Mouse (Mus musculus): Measurements from ENCODE around the gene Tesc. TPM values are rescaled to one million over a fixed set of nuclear protein-coding genes. Genes with fewer than 3 reads are reported as not detected.

Gene Tesc
- polyA plus RNA-seq, 1 experiment from 2014 or later: 29.4 TPM

DNA sequence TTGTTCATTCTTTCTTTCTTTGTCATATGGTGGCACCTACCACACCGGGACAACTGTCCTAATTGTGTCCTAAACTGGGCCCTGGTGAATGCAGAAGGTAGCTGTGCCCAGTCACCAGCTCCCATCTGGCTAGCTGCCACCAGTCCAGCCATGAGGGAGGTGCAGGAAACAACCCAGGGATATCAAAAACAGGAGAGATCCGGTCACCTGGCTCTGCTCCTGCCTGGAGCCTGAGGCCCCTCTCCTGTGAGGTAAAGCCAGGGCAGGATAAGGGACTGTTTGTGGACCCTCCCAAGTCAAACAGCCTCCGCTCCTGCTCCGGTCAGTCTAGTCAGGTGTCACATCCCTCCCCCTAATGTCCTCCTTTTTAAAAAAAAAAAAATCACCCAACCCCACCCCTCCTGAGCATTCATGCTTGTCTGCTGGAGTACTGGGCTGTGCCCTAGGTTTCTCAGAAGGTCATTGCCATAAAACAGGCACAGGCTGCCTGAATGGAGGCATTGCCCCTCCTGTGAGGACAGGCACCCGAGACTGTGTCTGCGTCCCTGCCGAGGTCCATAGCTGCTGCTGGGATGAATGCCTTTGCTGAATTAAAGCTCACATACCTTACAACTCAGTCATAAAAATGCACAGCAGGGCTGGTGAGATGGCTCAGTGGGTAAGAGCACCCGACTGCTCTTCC lies 24.6 kb downstream of the Tesc start:
- Histone ChIP-seq H3K9ac (ENCODE audit: low read depth, low read length) (no peak overlapping the region), H3K27me3 (ENCODE audit: insufficient read depth, low read length) (no peaks in the 10 kb centered on the region), H3K36me3 (ENCODE audit: insufficient read depth, low read length) (no peaks in the 10 kb centered on the region), H3K4me3 (replicated peaks; ENCODE audit: low read depth, low read length) (no peak overlapping the region), H3K4me2 (ENCODE audit: low read length) (no peak overlapping the region), H3K27ac (peak overlapping the region; percentile 55), H3K9me3 (replicated peaks; ENCODE audit: low read length) (no peaks in the 10 kb centered on the region), H3K4me1 (replicated peaks; ENCODE audit: insufficient read depth, low read length) (no peaks in the 10 kb centered on the region)
- peak; percentile 79 for ATAC-seq (replicated peaks; ENCODE audit: low FRiP score, low read depth)
- WGBS: 36% methylated on average over 8 of the region's 8 CpGs
- TF ChIP-seq CTCF (IDR thresholded peaks at IDR 0.05; ENCODE audit: low read depth): no peak
- peak; percentile 42 for DNase-seq (ENCODE audit: low spot score)

DNA sequence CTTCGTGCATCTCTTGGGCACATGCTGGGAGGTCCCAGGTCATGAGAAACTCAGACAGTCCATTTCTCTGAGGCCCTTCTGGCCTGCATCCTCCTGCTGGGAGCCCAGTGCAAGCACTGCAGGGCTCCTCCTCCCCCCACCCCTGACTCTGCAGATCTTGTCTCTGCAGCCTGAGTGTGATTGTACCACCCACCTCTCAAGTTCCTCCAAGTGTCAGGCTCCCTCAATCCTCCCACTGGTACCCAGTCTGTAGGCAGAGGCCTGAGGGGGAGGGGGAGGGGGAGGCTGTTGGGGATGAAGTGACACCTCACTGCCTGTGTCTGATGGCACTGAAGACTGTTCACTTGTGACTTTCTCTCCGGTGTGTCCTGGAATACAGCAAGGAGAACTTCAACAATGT lies 25.7 kb downstream of the Tesc start:
- Histone ChIP-seq H3K27me3 (ENCODE audit: insufficient read depth, low read length) (no peaks in the 10 kb centered on the region), H3K9ac (ENCODE audit: low read depth, low read length) (no peak overlapping the region), H3K36me3 (ENCODE audit: insufficient read depth, low read length) (no peaks in the 10 kb centered on the region), H3K4me3 (replicated peaks; ENCODE audit: low read depth, low read length) (no peak overlapping the region), H3K4me1 (replicated peaks; ENCODE audit: insufficient read depth, low read length) (0 out of 2 replicates have a peak, but pooled peaks cover 4% of the 10 kb centered on the region), H3K9me3 (replicated peaks; ENCODE audit: low read length) (no peaks in the 10 kb centered on the region), H3K27ac (0 out of 2 replicates have a peak overlapping the region, but pooled peaks have one; percentile 55), H3K4me2 (ENCODE audit: low read length) (no peak overlapping the region)
- WGBS: 84% methylated on average over 2 of the region's 2 CpGs
- no peak for DNase-seq (ENCODE audit: low spot score)
- TF ChIP-seq CTCF (IDR thresholded peaks at IDR 0.05; ENCODE audit: low read depth): no peak
- no peak for ATAC-seq (replicated peaks; ENCODE audit: low FRiP score, low read depth)

DNA sequence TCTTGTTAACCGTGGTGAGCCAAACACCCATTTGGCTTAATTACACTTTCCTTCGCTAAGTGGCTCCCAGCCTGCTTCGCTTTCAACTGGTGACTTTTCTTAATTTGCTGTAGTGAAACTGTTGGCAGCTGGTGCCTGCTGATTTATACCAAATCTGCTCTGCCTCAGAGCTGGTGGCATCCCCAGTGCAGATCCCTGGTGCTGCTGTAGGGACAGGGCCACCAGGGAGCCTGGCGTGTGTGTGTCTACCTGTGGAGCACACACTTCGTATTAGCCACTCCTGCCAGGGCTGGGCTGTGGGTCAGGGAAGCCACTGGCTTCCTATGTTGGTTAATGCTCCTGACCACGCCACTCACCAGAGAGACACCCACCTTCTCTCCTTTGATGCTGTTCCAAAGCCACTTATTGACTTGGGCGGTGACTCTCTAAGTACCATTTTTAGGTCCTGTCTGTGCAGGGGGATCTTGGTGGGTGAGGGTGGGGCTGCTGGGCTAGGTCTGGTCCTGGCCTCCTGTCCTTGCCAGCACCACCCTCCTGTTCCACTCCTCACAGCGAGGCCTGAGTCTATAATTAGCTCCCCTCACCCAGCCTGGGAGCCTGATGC lies 30.1 kb downstream of the Tesc start:
- 28% methylated on average over 8 of the region's 8 CpGs for WGBS
- Histone ChIP-seq H3K36me3 (ENCODE audit: insufficient read depth, low read length) (no peaks in the 10 kb centered on the region), H3K4me2 (ENCODE audit: low read length) (no peak overlapping the region), H3K27me3 (ENCODE audit: insufficient read depth, low read length) (no peaks in the 10 kb centered on the region), H3K27ac (no peak overlapping the region), H3K9ac (ENCODE audit: low read depth, low read length) (no peak overlapping the region), H3K4me3 (replicated peaks; ENCODE audit: low read depth, low read length) (no peak overlapping the region), H3K4me1 (replicated peaks; ENCODE audit: insufficient read depth, low read length) (0 out of 2 replicates have a peak, but pooled peaks cover 4% of the 10 kb centered on the region), H3K9me3 (replicated peaks; ENCODE audit: low read length) (no peaks in the 10 kb centered on the region)
- ATAC-seq (replicated peaks; ENCODE audit: low FRiP score, low read depth): no peak
- DNase-seq (ENCODE audit: low spot score): no peak
- no peak for TF ChIP-seq CTCF (IDR thresholded peaks at IDR 0.05; ENCODE audit: low read depth)

DNA sequence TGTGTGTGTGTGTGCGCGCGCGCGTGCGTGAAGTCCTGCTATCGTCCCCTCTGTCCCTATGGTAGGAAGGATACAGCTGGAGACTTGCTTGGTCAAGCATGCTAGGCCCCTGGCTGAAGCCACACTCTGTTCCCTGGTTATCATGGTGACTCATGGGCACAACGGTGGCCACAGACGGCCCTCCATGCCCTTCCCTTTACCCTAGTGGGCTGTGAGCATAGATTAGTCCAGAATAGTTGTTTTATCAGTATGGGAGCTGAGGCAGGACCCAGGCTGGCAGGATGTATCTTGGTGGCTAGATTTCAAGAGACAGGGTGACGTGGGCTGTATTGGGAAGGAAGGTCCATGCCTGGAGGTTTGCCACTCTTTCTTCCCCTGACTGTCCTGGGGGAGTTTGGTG lies 31.3 kb downstream of the Tesc start:
- H3K4me2 ChIP-seq (ENCODE audit: low read length): no peak overlapping the region
- H3K27me3 ChIP-seq (ENCODE audit: insufficient read depth, low read length): no peaks in the 10 kb centered on the region
- H3K9ac ChIP-seq (ENCODE audit: low read depth, low read length): no peak overlapping the region
- H3K4me3 ChIP-seq (replicated peaks; ENCODE audit: low read depth, low read length): no peak overlapping the region
- TF ChIP-seq CTCF (IDR thresholded peaks at IDR 0.05; ENCODE audit: low read depth): no peak
- 0 out of 2 replicates have a peak, but pooled peaks cover 4% of the 10 kb centered on the region for H3K4me1 ChIP-seq (replicated peaks; ENCODE audit: insufficient read depth, low read length)
- no peaks in the 10 kb centered on the region for H3K9me3 ChIP-seq (replicated peaks; ENCODE audit: low read length)
- DNase-seq (ENCODE audit: low spot score) (no peak), ATAC-seq (replicated peaks; ENCODE audit: low FRiP score, low read depth) (no peak)
- no peaks in the 10 kb centered on the region for H3K36me3 ChIP-seq (ENCODE audit: insufficient read depth, low read length)
- H3K27ac ChIP-seq: no peak overlapping the region
- WGBS: 74% methylated on average over 3 of the region's 10 CpGs

DNA sequence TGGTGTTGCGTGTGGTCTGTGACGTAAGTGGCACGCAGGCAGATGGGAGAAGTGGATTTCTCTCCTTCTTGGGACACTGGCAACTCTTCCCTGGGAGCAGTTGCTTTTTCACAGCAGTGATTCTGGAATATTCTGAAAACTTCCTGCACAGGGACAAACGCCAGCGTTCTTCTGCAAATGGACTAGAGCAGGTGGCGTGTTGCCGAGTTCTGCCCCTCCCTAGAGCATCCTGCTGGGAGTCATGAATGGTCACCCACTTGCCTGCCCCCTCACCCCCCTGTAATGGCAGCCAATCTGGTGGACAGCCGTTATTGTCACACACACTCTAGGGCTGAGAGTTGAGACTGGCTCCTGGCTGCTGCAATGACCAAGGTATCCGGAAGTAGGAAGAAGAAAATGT lies 32.1 kb downstream of the Tesc start:
- Histone ChIP-seq H3K9ac (ENCODE audit: low read depth, low read length) (no peak overlapping the region), H3K27me3 (ENCODE audit: insufficient read depth, low read length) (no peaks in the 10 kb centered on the region), H3K4me2 (ENCODE audit: low read length) (no peak overlapping the region), H3K27ac (no peak overlapping the region), H3K4me3 (replicated peaks; ENCODE audit: low read depth, low read length) (no peak overlapping the region), H3K4me1 (replicated peaks; ENCODE audit: insufficient read depth, low read length) (0 out of 2 replicates have a peak, but pooled peaks cover 4% of the 10 kb centered on the region), H3K36me3 (ENCODE audit: insufficient read depth, low read length) (no peaks in the 10 kb centered on the region), H3K9me3 (replicated peaks; ENCODE audit: low read length) (no peaks in the 10 kb centered on the region)
- ATAC-seq (replicated peaks; ENCODE audit: low FRiP score, low read depth): no peak
- no peak for DNase-seq (ENCODE audit: low spot score)
- no peak for TF ChIP-seq CTCF (IDR thresholded peaks at IDR 0.05; ENCODE audit: low read depth)
- WGBS: 83% methylated on average over 9 of the region's 9 CpGs

DNA sequence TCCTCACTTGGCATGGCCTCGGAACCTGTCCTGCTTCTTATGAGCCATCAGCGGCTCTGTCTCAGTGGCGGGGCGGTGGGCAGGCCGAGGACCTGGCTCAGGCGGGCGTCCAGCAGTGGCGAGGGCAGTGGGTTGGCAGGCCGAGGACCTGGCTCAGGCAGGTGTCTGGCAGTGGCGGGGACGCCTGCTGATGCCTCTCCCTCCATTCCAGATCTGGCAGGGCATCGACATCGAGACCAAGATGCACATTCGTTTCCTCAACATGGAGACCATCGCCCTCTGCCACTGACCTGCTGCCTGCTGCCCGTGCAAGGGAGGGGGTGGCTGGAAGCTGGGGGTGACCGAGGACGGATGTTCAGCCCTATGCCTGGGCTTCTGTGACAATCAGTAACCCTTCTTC lies 33.8 kb downstream of the Tesc start:
- H3K4me3 ChIP-seq (replicated peaks; ENCODE audit: low read depth, low read length): no peak overlapping the region
- no peaks in the 10 kb centered on the region for H3K9me3 ChIP-seq (replicated peaks; ENCODE audit: low read length)
- H3K9ac ChIP-seq (ENCODE audit: low read depth, low read length): no peak overlapping the region
- H3K4me2 ChIP-seq (ENCODE audit: low read length): no peak overlapping the region
- no peak for DNase-seq (ENCODE audit: low spot score)
- 0 out of 2 replicates have a peak, but pooled peaks cover 4% of the 10 kb centered on the region for H3K4me1 ChIP-seq (replicated peaks; ENCODE audit: insufficient read depth, low read length)
- H3K36me3 ChIP-seq (ENCODE audit: insufficient read depth, low read length): no peaks in the 10 kb centered on the region
- H3K27me3 ChIP-seq (ENCODE audit: insufficient read depth, low read length): no peaks in the 10 kb centered on the region
- WGBS: 96% methylated on average over 18 of the region's 18 CpGs
- no peak for ATAC-seq (replicated peaks; ENCODE audit: low FRiP score, low read depth)
- TF ChIP-seq CTCF (IDR thresholded peaks at IDR 0.05; ENCODE audit: low read depth): no peak
- no peak overlapping the region for H3K27ac ChIP-seq
